Mouse (Mus musculus) G1E-ER4 (cell line): ENCODE results near the gene Pds5b. TPM values are rescaled to one million over a fixed set of nuclear protein-coding genes. Genes with fewer than 3 reads are reported as not detected.

Experiments used
- GATA1 ChIP-seq: IDR thresholded peaks from one replicate; pipeline ENCODE4 v1.8.0; 2012; ENCODE audit warnings: low read length, inconsistent platforms
- polyA plus RNA-seq: library from polyadenylated mRNA; stranded (reverse); fragments of >175 nt; gene quantifications from 2 replicates; pipeline ENCODE4 v1.2.3, GENCODE M21; 2012

Gene Pds5b
- polyA plus RNA-seq, 1 experiment = 2.4 TPM

DNA sequence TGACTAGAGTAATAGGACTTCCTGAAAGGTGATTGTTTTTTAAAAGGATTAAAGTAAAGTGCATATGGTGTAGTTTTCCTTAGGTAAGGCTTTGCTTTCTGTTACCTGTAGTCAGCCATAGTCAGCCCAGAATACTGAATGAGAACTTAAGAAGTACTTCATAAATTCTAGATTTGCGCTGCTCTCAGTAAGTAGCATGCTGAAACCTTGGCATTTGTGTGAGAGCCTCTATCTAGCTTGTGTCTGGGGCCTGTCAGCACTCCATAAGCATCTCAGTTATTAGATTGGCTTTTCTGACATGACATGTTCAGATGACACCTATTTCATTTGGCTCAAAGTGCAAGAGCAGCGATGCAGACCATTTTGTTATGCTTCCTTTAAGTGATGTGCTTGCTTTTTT is 19.7 kb downstream of the Pds5b start:
- no peak for TF ChIP-seq GATA1

DNA sequence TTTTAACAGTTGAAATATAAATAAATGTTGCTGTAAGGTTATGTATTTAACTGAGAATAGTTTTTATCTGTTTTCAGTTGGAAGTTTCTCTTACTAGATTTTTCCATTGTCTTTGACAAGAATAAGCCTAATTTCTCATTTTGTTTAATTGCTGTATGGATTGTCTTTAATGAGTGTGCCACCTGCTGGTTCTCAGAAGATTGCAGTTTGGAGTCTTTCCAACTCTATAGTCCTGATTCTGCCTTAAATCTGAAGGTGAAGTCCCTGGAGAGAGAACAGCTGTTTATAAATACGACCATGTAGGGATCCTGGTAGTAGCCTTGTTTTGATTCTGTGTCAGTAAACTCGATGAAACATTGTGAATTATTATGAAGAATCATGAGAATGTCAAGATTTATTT is 29.2 kb downstream of the Pds5b start:
- no peak for TF ChIP-seq GATA1

DNA sequence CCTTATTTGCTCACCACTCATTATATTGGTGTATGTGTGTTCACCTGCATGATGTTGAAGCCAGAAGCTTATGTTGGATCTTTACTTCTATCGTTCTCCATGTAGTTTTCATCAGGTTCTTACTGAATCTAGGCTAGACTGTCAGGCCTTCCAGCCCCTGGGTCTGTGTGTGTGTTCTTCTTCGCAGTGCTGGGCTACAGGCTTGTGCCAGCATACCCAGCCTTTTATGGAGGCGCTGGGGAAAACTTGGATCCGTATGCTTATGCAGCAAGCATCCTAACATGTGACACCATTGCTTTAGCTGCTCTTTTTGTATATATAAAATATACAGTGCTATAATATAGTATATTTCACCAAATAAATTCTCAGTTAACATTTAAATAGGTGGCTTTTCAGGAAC is 38.0 kb downstream of the Pds5b start:
- no peak for TF ChIP-seq GATA1

DNA sequence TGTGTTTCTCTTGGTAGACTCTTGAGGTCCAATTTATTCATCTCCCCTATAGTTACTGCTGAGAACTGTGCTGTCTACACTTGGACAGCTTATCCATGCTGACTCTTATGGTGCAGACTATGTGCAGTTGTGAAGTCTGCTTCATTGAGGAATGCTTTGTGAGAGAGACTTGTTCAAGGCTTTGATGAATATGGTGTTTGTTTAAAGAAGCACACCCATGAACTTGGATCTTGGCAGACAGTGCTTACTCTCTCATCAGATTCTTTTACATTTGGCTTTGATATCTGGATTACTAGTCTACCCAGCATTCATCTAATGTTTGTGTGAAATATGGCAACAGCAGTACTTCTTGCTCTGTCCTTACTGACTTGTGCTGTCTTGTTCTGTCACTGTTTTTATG is 39.9 kb downstream of the Pds5b start:
- no peak for TF ChIP-seq GATA1

DNA sequence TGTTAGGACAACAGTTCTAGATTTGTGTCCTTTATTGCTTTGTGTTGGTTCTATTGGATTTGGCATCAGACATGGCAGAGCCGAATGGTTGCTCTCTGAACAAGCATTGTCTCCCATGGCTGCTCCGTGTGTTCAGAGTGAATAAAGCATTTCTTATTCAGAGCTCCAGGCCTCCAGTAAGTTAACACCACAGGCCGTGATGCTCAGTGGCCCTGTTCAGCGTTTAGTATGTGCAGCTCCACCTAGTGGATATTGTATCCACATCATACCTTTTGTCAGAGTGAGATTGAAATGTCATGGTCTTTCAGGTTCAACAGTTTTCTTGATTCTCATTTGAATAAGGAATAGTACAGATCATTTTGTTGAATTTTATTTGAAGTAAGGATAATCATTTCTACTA is 44.2 kb downstream of the Pds5b start:
- no peak for TF ChIP-seq GATA1

DNA sequence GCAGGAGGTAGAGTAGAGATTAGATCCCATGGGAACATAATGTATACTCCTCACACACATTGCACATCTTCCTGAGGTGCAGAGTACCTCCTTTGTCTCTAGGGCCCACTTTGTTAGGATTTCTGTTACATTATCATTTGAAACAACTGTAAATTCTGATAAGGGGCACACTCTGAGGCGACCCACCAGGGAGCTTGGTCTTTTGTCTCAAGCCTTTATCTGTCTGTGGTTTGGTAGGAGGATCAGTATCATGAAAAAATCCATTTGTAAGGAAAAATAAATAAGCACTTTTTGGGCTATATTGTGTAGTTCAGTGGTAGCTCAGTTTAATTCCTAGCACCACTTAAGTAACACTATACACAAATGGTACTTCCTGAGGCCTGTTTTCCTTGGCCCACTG is 51.1 kb downstream of the Pds5b start:
- no peak for TF ChIP-seq GATA1

DNA sequence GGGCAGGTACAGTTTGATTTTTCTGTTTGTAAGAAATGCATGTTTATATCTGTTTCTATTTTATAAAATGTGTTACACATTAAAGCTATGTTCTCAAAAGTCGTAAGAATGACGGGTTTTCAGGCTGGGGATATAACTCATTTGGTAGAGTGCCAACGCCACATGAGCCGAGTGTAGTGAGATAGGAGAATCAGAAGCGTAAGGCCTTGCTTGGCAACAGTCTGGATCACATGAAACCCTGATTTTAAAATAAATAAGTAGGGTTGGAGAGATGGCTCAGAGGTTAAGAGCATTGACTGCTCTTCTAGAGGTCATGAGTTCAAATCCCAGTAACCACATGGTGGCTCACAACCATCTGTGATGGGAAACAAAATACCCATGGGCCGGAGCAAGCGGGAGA is 65.8 kb downstream of the Pds5b start:
- no peak for TF ChIP-seq GATA1

DNA sequence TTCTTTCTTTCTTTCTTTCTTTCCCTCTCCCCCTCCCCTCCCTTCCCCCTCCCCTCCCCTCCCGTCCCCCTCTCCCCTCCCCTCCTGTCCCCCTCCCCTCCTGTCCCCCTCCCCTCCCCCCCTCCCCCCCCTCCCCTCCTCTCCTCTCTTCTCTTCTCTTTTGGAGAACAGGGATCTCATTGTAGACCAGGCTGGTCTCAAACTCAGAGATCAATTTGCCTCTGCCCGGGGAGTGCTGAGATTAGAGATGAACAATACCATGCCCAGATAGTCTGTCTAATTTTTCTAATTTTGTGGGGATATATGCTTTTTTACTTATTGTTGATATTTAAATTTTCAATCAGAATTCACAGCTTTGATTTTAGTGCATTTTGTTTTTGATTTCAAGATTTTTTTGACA is 67.1 kb downstream of the Pds5b start:
- no peak for TF ChIP-seq GATA1

DNA sequence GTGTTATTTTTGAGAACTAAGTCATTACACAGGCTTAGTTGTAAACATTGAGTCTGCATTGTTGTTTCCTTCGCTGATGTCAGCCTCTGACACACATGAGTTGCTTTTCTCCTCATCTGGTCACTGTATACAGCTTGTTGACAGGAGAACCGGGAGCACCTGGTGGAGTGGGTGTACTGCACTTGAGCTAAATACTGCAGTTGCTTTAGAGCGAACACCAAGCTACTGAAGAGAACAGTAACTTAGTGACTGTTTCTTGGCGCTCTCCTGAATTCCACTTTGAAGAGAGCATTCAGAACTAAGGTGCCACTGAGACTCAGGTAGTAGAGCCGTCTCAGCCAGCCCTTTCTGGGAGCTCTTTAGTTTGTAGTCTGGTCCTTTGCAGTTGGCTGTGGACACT is 83.1 kb downstream of the Pds5b start:
- TF ChIP-seq GATA1 = no peak

DNA sequence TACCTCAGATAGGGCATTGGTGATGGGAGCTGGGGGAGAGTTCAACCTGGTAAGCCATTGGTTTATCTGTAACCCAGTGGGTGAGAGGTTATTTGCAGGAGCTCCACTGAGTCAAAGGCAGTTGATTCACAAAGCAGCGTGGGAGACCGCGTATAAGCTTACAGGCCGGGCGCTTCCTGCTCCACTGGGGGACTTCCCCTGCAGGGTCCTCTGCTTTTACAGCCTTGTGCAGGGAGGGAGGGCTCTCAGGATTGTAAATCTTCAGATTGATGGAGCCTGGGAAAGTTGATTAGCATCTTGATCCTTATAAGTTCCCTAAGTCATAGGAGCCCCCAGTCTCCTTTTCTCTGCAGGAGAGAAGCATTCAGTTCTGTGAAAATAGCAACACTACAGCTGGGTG is 98.9 kb downstream of the Pds5b start:
- no peak for TF ChIP-seq GATA1

DNA sequence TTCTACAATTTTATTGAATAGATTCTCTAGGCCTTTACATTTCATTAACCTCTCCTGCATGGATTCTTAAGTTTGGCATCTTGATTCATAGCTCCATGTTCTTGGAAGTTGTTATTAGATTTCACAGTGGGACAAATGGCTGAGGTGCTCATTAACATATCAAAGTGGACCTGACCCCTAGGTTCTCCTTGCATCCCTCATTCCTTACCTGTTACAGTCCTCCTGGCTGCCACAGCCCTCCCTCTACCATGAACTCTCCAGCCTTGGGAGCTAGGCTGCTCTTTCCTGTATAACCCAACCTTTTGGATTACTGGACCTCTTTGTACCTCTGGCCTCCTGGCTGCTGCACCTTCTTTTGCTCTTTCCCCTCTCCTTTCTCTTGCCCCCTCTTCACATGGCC is 99.5 kb downstream of the Pds5b start:
- no peak for TF ChIP-seq GATA1

DNA sequence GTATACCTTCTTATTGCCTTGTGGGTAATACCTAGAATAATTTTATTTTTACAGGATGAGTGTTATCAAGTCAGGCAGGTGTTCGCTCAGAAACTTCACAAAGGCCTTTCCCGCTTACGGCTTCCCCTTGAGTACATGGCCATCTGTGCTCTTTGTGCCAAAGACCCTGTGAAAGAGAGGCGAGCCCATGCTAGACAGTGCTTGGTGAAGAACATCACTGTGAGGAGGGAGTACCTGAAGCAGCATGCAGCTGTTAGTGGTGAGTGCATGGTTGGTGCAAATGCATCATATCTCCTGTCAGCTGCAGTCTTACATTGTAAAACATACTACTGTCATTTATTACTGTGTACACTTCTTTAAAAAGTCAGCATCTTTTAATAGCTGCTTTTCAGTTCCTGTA is 114.7 kb downstream of the Pds5b start:
- TF ChIP-seq GATA1 = no peak

DNA sequence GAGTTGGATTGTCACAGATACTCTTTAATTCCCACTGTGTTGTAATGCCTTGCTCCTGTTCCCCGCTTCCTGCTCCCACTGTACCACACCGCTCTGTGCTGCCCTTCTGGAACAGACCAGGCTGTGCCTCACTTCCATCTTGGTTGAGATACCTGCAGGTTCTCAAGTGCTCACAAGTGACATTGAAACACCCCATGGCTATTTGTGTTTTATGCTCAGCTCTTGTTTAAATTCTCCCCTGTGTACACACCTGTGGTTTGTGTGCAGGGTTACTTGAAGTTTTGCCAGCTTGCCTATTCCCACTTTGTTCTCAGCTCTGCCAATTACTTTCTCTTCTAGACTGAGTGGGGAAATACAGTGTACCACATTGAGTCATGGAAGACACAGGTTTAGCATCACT is 115.5 kb downstream of the Pds5b start:
- no peak for TF ChIP-seq GATA1

DNA sequence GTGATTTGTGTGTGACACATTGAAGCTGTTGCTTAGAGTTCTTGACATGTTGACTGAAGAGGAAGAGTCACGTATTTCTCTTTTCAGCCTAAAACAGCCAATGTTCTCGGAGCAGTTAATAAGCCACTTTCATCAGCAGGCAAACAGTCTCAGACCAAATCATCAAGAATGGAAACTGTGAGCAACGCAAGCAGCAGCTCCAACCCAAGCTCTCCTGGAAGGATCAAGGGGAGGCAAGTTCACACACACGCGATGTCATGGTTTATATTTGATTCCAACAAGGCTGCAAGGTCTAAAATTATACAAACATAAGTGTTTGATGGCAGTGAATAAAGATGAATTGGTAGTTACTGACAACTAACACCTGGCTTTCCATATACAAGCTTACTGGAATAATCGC is 120.6 kb downstream of the Pds5b start:
- TF ChIP-seq GATA1 = no peak

DNA sequence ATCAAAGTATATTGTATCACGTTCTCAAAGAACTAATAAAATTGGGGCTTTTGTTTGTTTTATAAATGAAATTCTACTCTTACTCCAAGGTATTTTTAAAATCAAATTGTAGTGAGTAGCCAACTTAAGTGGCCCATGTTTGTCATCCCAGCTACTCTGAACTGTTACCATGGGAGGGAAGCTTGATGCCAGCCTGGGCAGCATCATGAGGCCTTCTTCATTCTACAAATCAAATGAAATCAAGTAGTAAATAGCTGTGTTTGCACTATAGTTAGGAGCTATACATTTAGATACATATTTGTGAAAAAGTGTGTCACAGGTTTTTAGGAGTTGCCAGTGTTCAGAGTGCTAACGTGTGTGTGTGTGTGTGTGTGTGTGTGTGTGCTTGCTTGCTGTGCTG is 126.5 kb downstream of the Pds5b start:
- no peak for TF ChIP-seq GATA1

DNA sequence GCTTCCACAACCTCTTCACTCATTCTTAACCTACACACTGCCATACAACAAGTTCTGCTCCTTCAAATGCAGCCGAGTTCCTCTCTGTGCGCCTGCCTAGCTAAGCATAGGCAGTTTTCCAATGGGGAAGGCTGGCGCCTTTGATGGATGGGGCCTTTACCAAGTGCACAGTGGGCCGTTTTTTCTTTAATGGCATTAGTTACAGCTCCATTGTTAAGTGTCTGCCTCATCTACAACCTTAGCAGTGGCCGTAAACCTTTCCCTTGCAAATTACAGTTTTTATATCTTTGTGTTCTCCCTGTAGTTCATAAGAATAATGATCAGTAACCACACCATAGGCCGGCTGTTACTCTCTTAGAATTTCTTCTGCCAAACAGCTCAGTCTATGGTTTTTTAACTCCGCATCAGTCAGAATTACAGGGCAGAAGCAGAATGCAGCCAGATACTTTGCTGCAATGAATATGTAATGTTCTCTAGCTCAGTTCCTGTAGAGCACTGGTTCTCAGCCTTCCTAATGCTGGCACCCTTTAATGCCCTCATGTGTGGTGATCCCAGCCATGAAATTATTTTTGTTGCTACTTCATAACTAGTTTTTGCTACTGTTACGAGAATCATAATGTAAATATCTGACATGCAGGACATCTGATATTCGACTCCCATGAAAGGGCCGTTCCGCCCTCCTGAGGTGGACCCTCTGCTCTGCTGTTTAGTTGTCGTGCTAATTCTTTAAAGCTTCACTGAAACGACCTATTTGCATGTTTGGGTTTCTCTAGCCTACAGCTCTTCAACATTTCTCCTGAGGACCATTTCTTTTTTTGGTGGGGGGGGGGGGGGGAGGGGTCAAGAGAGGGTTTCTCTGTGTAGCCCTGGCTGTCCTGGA is 140.8 kb downstream of the Pds5b start:
- no peak for TF ChIP-seq GATA1

DNA sequence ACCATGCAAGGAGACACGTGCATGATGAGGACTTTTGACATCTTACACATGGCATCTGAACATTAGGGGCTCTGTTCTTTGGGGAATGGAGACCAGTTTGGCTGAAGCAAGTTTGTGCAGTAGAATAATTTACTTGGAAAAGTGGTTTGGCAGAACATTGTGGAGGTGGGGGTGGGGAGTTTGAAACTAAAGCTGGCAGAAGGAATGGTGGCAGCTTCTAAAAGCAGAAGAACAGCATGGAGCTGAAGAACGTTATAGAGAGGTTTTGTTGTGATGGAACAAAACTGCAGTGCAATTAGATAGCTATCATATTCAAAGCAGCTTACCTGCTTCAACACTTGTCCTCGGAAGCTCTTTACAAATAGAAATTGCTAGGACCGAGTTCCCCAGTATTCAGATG is 141.9 kb downstream of the Pds5b start:
- TF ChIP-seq GATA1 = no peak

DNA sequence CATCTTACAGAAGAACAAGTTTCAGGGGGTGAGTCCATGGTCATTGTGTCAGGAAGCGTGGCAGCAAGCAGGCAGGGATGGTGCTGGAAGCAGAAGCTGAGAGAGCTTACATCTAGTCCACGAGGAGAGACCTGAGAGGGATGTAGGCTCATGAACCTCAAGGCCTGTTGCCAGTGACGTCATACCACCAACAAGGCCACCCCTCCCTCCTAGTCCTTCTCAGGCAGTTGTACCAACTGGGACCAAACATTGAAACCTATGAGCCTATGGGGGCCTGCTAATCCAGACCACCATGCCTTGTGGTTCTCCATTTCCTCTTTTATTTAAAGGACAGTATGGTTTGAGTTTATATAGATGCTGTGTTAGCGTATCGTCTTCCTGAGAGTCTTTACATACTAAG is 143.2 kb downstream of the Pds5b start:
- TF ChIP-seq GATA1 = no peak
